Mouse (Mus musculus): ENCODE measurements around the gene Hps3.
A peak's percentile ranks its signal among the peaks of the same experiment; 100 is the strongest.

DNA sequence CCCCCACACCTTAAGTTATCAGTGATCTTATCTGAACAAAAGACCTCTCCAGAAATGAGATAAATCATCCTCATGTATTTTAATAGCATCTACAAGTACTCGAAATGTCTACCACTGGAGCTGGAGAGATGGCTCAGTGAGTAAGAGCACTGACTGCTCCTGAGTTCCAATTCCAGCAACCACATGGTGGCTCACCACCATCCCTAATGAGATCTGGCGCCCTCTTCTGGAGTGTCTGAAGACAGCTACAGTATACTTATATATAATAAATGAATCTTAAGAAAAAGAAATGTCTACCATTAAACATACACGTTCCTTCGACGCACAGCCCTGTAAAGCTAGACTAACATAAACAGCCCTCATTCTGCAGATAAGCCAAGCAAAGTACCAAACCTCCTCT lies 32.3 kb downstream of the Hps3 start:
- TF ChIP-seq POLR2A (IDR thresholded peaks at IDR 0.05; ENCODE audit: borderline replicate concordance, insufficient read depth, low read length), result no peak
- peak; percentile 10; the same call in 1 of the 2 replicates for TF ChIP-seq CTCF (IDR thresholded peaks at IDR 0.05; ENCODE audit: borderline replicate concordance, insufficient read depth, low read depth, low read length)
